Mouse (Mus musculus): Measurements from ENCODE around the gene Gm20937.
"Not testable (repeated sequence)": the region's sequence is repeated elsewhere in the genome, so short reads cannot be mapped to it uniquely, and the experiment has no call there.

Gm20937 gene

GRCm38 (mm10) chrY:68294798-68295197, at the start of gene Gm20937:
Gene Gm20937, minus strand, starts transcription at chrY:68294898.
- not testable (repeated sequence) for DNase-seq (ENCODE audit: low spot score)
